9 mouse cellular contexts compared by ENCODE assay signal in genomic region chr15:5343794-5344193, GRCm38 (mm10).
DNase-seq lines count a peak whose midpoint lies in the region; ATAC-seq and TF ChIP-seq lines count a peak whose summit lies in the region.
"Had no signal": no experiment of that assay in that cellular context is flagged by ENCODE, and none has a peak within 500 bp of the region (broad histone marks: within the 10 kb centered on the region; RNA-seq: fewer than 3 reads in every experiment).

No protein-coding gene starts in this region.

- intact Hi-C loops in gastrocnemius, adult 2 months (cut with DNase I) = no loop called here

- no peak for TF ChIP-seq POLR2A in thymus, adult 2 months (IDR thresholded peaks at IDR 0.05; ENCODE audit: control insufficient read depth, extremely low read depth, insufficient read depth, low read length, poor library complexity)

- ATAC-seq in kidney, embryonic 14.5 days (ENCODE audit: low FRiP score, low TSS enrichment) = peak; percentile 85; the same call in 1 of the 2 replicates

- H3K4me2 ChIP-seq in kidney, embryonic 14.5 days (replicated peaks; ENCODE audit: low read depth, low read length) = no peak overlapping the region

- no peak overlapping the region for H3K27ac ChIP-seq in gastrocnemius, adult 2 months
- H3K27ac ChIP-seq in kidney, embryonic 14.5 days (ENCODE audit: low read depth, low read length) = no peak overlapping the region
- no peak overlapping the region for H3K27ac ChIP-seq in midbrain, embryonic 10.5 days (replicated peaks)
- no peak overlapping the region for H3K27ac ChIP-seq in thymus, adult 2 months (ENCODE audit: control insufficient read depth, insufficient read depth, low read length)

- no peak for TF ChIP-seq CTCF in gastrocnemius, adult 2 months (IDR thresholded peaks at IDR 0.05)
- TF ChIP-seq CTCF in thymus, adult 2 months (IDR thresholded peaks at IDR 0.05; ENCODE audit: borderline replicate concordance, control insufficient read depth, extremely low read depth, insufficient read depth, low read length, poor library complexity) = no peak

- no peaks in the 10 kb centered on the region for H3K36me3 ChIP-seq in kidney, embryonic 14.5 days (ENCODE audit: control insufficient read depth, insufficient read depth, low read length)
- no peaks in the 10 kb centered on the region for H3K36me3 ChIP-seq in midbrain, embryonic 10.5 days
- H3K36me3 ChIP-seq in thymus, adult 2 months (ENCODE audit: control insufficient read depth, insufficient read depth, low read length) = no peaks in the 10 kb centered on the region

- no peaks in the 10 kb centered on the region for H3K27me3 ChIP-seq in kidney, embryonic 14.5 days (ENCODE audit: control insufficient read depth, insufficient read depth, low read length)
- no peaks in the 10 kb centered on the region for H3K27me3 ChIP-seq in midbrain, embryonic 10.5 days (ENCODE audit: low read depth, poor library complexity, severe bottlenecking)
- H3K27me3 ChIP-seq in thymus, adult 2 months (ENCODE audit: control insufficient read depth, insufficient read depth, low read length) = no peaks in the 10 kb centered on the region

- peak; percentile 7 for DNase-seq in layer of hippocampus, adult 9-11 months
- DNase-seq in layer of hippocampus, postnatal 10 days (ENCODE audit: low spot score in 2 of 2) = no peak
- peak; percentile 48 for DNase-seq in gastrocnemius, adult 2 months
- peak; percentile 62 for DNase-seq in lung, postnatal 36 days
- no peak for DNase-seq in midbrain, embryonic 10.5 days (ENCODE audit: low spot score)
- no peak for DNase-seq in c-Kit-positive CD71-positive TER-119-positive erythroid progenitor cells, embryonic 14.5 days (ENCODE audit: low spot score)
- no peak for DNase-seq in thymus, adult 2 months
- DNase-seq: adrenal gland, postnatal 36 days had no signal

- no peaks in the 10 kb centered on the region for H3K4me1 ChIP-seq in kidney, embryonic 14.5 days (ENCODE audit: control insufficient read depth, insufficient read depth, low read length)
- no peaks in the 10 kb centered on the region for H3K4me1 ChIP-seq in midbrain, embryonic 10.5 days
- H3K4me1 ChIP-seq in thymus, adult 2 months (replicated peaks; ENCODE audit: control insufficient read depth, insufficient read depth, low read length) = no peaks in the 10 kb centered on the region

- H3K9me3 ChIP-seq in kidney, embryonic 14.5 days (ENCODE audit: control insufficient read depth, low read length) = no peaks in the 10 kb centered on the region; the same call in 1 of the 2 replicates
- H3K9me3 ChIP-seq in midbrain, embryonic 10.5 days (replicated peaks) = 0 out of 2 replicates have a peak, but pooled peaks cover 2% of the 10 kb centered on the region

- H3K4me3 ChIP-seq in gastrocnemius, adult 2 months = no peak overlapping the region
- no peak overlapping the region for H3K4me3 ChIP-seq in kidney, embryonic 14.5 days (ENCODE audit: low read length)
- no peak overlapping the region for H3K4me3 ChIP-seq in midbrain, embryonic 10.5 days
- H3K4me3 ChIP-seq in thymus, adult 2 months (ENCODE audit: control insufficient read depth, insufficient read depth, low read length) = no peak overlapping the region

- no peak overlapping the region for H3K9ac ChIP-seq in kidney, embryonic 14.5 days (ENCODE audit: low read depth, low read length)

- 22% methylated on average over 6 of the region's 6 CpGs for WGBS in kidney, embryonic 14.5 days
- 82% methylated on average over 6 of the region's 6 CpGs for WGBS in midbrain, embryonic 10.5 days
- WGBS in thymus, adult 2 months = 88% methylated on average over 6 of the region's 6 CpGs

Comparison
In these comparisons a context has a peak if more than half of its experiments do, and no peak if none do; other contexts are left out.
1. DNase-seq: peak in layer of hippocampus, adult 9-11 months (single experiment), gastrocnemius, adult 2 months (single experiment) and lung, postnatal 36 days (single experiment); none in layer of hippocampus, postnatal 10 days (0 of 2), midbrain, embryonic 10.5 days (single experiment), c-Kit-positive CD71-positive TER-119-positive erythroid progenitor cells, embryonic 14.5 days (single experiment) and thymus, adult 2 months (single experiment).